Mouse (Mus musculus) right cerebral cortex, adult 2 months (tissue): ENCODE data around the gene Dgcr8.

Experiments used
- DNase-seq, 2 experiments: peaks; one replicate each; pipeline ENCODE4 v3.0.0; 2021 to 2022; ENCODE audit warnings: low spot score in 2 of 2

The Dgcr8 gene

DNA sequence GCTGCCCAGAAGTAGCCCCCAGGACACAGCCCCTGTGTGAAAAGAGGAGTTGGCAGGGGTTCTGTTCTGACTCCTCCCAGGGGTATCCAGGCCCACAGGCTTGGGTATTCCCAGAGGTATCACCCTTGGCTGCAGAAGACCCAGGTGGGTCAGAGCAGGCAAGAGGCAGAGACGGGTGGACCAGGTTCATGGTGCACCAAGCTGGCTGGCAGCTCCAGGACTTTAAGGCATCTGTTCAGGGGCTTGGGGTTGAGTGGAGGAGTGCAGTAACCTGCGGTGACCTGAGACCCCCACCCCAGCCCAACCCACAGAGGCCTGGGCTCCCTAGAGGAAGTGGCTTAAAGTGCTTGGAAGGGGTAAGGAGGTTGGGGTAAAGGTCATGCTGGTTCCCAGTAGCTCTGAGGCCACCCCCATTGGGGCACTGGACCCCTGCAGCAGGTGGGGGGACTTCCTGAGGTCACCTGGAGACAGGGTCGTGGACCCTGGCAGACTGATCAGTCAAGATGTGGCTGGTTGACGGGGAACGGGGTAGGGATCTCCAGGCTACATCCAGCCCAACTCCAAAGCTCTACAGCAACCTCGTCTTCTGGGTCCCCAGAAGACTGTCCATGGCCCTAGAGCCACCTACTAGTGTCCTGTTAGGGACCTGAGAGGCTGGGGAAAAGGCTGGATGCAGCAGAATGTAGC lies 68.0 kb downstream of the Dgcr8 start:
- no peak for DNase-seq

DNA sequence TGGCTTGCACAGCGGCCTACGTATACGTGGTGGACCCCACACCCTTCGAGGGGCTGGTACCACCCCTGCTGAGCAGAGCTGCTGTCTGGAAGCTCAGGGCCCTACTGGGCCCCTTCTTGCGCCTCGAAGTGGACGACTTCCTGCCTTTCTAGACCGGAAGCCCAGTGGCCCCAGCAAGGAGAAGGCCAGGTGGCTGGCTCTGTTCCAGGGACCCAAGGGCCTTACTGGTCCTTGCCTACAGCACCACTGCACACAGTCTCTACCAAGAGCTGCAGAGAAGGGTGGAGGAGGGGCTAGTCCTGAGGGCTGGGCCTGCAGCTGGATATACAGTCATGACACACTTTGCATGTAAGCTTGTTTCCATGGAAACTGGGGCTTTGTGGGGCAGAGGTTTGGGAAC lies 69.0 kb downstream of the Dgcr8 start:
- no peak for DNase-seq

DNA sequence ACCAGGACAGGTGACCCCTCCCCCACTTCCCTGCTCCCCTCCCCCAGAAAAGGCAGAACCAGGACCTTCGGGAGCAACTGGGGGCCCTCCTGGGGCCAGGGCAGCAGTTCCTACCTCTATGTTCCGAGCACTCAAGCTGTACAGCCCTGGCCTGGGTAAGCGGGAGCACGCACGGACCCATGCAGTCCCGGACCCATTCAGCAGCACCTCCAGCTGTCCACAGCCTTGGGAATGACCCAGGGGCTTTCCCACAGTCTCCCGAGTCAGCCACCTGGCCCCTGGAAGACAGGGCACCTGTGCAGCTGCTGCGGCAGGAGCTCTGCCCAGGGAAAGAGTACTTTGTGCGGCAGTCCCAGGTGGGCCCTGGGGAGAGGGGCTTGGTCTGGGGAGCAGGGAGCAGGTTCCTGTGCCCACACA lies 70.5 kb downstream of the Dgcr8 start:
- no peak for DNase-seq

DNA sequence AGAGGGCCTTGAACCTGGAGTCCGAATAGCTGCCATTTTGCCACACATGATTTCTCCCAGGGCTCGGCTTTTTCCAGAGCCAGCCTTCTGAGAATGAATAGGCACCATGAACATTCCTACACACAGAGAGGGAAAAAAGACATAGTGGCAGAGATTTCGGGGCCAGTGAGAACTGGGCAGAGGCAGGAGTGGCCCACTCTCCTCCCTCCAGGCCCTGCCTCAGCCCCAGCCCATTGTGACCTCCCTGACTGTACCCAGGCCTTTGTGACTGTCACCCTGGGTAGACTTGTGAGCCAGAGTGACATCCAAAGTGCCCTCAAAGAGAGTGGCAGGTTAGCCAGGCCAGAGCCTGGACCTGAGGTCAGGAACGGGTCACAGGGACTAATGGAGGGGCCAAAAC lies 71.5 kb downstream of the Dgcr8 start, which contains the start of gene Ccdc188:
Ccdc188 (plus strand) TSS at position 301 of the 400 bp plus-strand sequence.
- DNase-seq, result no peak

DNA sequence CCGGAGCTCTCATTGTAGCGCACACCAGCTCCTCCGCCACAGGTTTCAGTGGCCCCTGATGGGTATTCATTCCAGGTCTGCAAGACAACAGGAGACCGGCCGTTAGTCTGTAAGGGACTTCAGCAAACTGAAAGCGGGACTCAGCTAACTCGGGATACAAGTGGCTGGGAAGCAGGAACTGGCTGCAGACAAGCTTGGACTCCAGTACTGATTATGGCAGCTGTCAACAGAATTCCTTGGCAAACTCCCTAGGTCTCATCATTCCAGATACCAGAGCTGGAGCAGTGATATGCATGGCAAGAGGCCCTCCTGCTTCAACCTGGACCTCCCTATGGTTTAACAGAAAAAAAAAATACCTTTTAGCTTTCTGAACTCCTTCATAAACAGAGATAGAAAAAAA lies 74.2 kb downstream of the Dgcr8 start:
- no peak for DNase-seq

DNA sequence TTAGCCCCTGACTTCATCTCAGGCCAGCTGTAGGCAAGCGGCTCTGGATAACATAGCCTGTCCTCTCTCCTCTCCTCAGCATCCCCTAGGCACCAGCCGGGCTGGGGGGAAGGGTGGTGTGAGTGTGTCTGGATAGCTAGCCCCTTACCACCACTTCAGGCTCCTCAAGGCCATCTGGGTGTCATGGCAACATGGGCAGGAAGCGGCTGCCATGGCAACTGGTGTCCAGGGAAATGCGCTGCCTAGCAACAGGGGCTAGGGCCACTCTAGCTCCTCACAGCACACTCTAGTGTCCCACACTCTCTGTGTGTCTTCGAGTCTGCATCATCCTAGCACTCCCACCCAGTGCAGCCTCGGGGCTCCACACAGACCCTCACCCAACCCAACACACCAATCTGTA lies 75.4 kb downstream of the Dgcr8 start:
- peak; percentile 71 to 80 for DNase-seq

DNA sequence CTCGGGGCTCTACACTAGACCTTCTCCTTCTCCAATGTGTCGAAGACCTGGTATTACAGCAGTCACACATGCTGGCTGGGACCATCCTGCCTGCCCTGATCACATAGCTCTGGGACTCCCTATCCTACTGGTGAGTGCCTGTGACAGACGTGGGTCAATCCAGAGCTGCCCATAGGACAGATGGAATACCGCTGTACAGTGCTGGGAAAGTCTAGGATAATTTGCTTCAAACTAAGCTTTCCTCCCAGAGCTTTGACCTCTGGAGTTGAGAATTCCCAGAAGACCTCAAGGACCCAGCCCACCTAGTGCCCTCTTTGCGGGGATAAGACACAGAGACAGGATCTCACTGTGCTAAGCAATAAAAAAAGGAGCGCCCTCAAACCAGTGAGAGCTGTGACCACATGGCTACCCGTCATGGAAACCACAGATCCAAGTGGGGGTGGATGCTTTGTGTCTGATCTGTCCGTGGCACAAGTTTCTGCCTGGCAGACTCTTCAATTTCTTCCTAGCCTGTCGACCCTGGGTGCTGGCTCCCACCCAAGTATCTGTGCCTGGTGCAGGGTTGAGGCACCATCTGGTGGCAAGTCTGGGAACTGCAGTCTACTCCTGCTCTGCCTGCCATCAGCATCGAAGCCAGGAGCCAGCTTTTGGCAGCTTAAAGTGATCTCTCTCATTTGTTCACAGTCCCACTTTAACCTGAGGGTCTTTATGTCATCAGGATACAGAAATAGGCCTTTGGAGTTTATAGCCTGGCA lies 77.5 kb downstream of the Dgcr8 start:
- DNase-seq, result peak; percentile 95 to 96

DNA sequence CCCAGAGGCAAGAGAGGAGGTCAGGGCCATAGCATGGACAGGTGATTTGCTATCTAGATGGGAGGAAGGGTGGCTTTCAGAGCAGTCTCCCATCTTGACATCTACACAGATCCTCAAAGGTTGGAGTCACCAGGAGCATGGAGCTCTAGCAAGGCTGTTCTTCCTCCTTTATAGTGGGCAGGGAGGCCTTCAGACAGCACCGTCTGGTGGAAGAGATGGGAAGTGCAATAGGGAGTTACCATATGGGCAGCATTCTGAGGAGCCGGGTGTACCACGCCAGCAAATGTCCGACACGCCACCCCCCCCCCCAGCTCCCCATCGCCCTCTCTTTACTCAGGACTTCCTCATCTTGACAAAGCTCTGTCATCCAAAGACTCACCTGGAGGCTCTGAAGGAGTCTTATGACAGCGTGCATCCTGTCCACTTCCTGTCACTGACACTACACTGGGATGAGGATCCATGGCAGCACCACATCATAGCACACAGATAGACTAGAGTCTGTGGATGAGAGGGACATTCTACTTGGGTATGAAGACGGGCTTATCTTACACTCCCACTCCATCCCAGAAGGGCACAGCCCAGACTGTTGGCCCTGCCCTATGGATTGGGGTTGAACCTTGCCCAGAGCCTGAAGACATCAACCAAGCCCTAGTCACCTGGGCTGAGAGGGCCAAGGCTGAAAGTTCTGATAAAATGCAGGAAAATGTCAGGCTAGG lies 78.2 kb downstream of the Dgcr8 start:
- peak; percentile 86 for DNase-seq
